Mouse (Mus musculus): ENCODE measurements around the gene Aak1.
"Not testable (repeated sequence)": the region's sequence is repeated elsewhere in the genome, so short reads cannot be mapped to it uniquely, and the experiment has no call there.

Gene Aak1

GRCm38 (mm10) chr6:87026980-87027379, 177.7 kb downstream of the Aak1 start:
- peak; percentile 15 for DNase-seq (ENCODE audit: low spot score)

- no peak for DNase-seq (ENCODE audit: low spot score)
These were observed 179.6 kb downstream of the Aak1 start for GRCm38 (mm10) chr6:87028881-87029280.

- DNase-seq (ENCODE audit: low spot score): not testable (repeated sequence)
These were observed 182.0 kb downstream of the Aak1 start for GRCm38 (mm10) chr6:87031310-87031709.

GRCm38 (mm10) chr6:87032401-87032800, 183.1 kb downstream of the Aak1 start:
- no peak for DNase-seq (ENCODE audit: low spot score)

GRCm38 (mm10) chr6:87034395-87034794, 185.1 kb downstream of the Aak1 start:
- no peak for DNase-seq (ENCODE audit: low spot score)

- DNase-seq (ENCODE audit: low spot score): no peak
These were observed 188.7 kb downstream of the Aak1 start for GRCm38 (mm10) chr6:87037826-87038620.

- no peak for DNase-seq (ENCODE audit: low spot score)
These were observed 189.8 kb downstream of the Aak1 start for GRCm38 (mm10) chr6:87039161-87039560.

GRCm38 (mm10) chr6:87040971-87041370, 191.7 kb downstream of the Aak1 start:
- DNase-seq (ENCODE audit: low spot score): no peak

GRCm38 (mm10) chr6:87041431-87041830, 192.1 kb downstream of the Aak1 start:
- no peak for DNase-seq (ENCODE audit: low spot score)

- DNase-seq (ENCODE audit: low spot score): no peak
These were observed 192.7 kb downstream of the Aak1 start for GRCm38 (mm10) chr6:87042004-87042336.

GRCm38 (mm10) chr6:87042337-87043130, 193.2 kb downstream of the Aak1 start, which contains the start of gene Gfpt1:
TSS of gene Gfpt1 (plus strand) at chr6:87042846.
- peak; percentile 97 for DNase-seq (ENCODE audit: low spot score)

- DNase-seq (ENCODE audit: low spot score): no peak
These were observed 193.8 kb downstream of the Aak1 start for GRCm38 (mm10) chr6:87043131-87043516.

GRCm38 (mm10) chr6:87044895-87045294, 195.6 kb downstream of the Aak1 start:
- no peak for DNase-seq (ENCODE audit: low spot score)

- DNase-seq (ENCODE audit: low spot score): no peak
These were observed 196.2 kb downstream of the Aak1 start for GRCm38 (mm10) chr6:87045507-87045906.

- not testable (repeated sequence) for DNase-seq (ENCODE audit: low spot score)
These were observed 199.4 kb downstream of the Aak1 start for GRCm38 (mm10) chr6:87048712-87049111.

- DNase-seq (ENCODE audit: low spot score): no peak
These were observed 202.6 kb downstream of the Aak1 start for GRCm38 (mm10) chr6:87051886-87052425.

Measured in urinary bladder, postnatal 14 days (tissue).